Mouse (Mus musculus) gastrocnemius, postnatal 25 days (tissue): Measurements from ENCODE around the gene Ntf5. TPM values are rescaled to one million over a fixed set of nuclear protein-coding genes. Genes with fewer than 3 reads are reported as not detected.

ENCODE experiments used
- DNase-seq: peaks from one replicate; pipeline ENCODE4 v3.0.0; 2022
- total RNA-seq, 2 experiments: library from RNA; stranded (reverse); gene quantifications; 1 replicate in 1 of 2; 2 replicates in 1 of 2; pipeline ENCODE4 v1.2.3; 2021

Ntf5 gene
- total RNA-seq, 2 experiments from 2014 or later, result 3.9 to 6.6 TPM

DNA sequence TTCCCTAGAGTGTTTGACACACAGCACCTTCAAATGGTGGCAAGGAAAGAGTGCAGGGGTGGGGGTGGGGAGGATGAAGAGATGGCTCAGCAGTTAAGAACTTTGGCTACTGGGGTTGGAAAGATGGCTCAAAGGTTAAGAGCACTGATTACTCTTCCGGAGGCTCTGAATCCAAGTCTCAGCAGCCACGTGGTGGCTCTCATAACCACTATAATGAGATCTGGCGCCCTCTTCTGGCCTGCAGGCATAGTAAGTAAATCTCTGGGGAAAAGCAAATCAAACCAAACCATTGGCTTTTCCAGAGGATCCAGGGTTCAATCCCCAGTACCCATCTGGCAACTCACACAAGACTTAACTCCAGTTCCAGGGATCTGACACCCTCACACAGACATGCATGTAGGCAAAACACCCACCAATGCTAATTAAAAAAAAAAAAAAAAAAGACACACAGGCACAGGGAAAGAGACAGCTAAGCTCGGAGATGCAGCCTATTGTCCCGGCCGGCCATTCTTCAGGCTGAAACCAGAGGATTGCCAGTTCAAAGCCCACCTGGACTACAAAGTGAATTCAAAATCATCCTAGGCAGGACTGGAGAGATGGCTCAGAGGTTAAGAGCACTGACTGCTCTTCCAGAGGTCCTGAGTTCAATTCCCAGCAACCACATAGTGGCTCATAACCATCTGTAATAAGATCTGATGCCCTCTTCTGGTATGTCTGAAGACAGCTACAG lies 9.8 kb upstream of the Ntf5 start:
- DNase-seq, result no peak

DNA sequence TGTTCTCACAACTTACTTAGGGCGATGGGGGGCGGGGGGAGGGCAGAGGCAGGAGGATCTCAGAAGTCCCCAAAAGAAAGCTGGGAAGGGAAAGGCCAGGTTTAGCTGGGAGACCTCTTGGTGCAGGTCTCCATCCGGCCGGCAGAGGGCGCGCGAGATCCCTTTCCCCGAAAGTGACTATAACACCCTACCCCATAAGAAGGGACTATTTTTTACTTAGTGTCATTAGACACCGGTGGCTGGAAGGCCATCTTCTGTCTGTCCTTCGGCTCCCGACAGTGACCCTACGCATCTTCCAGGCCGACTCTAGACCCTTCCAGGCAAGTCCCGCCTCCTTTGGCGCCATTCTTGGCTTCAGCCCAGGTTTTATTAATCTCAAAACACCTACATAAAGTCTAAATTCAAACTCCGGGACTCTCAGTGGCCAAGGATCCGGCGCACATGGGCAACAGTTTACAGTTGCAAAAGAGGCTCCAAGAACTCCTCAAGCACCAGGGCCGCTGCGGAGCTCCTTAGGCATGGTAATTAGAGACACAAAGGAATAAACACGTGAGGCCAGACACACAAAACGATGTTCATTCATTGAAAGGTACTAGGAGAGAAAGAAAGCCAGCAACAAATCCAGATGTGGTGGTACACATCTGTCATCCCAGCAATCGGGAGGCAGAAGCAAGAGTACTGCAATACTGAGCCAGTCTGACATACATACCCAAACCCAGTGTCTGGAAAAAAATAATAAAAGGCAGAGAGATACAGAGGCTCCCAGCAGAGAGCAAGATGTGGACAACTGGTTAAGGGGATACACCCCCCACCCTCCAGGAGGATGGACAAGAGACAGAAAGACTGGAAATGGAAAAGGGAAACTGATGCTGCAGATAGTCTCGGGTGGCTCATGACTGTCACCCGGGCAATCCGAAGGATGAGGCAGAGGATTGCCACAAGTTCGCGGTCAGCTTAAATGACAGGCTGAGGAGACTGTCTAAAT lies 8.1 kb upstream of the Ntf5 start, which contains the start of gene Kcna7:
Gene Kcna7, plus strand, starts transcription at position 563 of the 985 bp plus-strand sequence.
- DNase-seq, result peak; percentile 77

DNA sequence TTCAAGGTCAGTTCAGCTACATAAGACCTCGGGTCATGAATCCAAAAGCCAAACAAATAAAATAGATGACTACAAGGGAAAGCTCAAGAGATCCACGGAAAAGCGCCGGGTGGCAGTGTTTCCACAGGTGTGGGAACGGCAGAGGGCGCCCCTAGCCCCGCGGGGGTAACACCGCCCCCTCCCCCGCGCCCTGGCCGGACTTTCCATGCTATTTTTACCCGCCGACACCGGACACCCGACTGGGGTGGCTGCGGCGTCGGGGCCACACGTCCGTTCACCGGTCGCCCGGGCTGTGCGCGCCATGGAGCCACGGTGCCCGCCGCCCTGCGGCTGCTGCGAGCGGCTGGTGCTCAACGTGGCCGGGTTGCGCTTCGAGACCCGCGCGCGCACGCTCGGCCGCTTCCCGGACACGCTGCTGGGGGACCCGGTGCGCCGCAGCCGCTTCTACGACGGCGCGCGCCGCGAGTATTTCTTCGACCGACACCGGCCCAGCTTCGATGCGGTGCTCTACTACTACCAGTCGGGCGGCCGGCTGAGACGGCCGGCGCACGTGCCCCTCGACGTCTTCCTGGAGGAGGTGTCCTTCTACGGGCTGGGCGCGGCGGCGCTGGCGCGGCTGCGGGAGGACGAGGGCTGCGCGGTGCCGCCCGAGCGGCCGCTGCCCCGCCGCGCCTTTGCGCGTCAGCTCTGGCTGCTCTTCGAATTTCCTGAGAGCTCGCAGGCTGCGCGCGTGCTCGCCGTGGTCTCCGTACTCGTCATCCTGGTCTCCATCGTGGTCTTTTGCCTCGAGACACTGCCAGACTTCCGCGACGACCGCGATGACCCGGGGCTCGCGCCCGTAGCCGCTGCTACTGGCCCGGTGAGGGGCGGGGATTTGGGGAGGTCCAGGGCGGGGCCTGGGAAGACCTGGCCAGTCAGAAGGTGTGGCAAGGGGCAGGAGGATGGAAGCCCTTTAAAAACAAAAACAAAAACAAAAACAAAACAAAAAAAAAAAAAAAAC lies 7.0 kb upstream of the Ntf5 start:
- peak; percentile 82 for DNase-seq

DNA sequence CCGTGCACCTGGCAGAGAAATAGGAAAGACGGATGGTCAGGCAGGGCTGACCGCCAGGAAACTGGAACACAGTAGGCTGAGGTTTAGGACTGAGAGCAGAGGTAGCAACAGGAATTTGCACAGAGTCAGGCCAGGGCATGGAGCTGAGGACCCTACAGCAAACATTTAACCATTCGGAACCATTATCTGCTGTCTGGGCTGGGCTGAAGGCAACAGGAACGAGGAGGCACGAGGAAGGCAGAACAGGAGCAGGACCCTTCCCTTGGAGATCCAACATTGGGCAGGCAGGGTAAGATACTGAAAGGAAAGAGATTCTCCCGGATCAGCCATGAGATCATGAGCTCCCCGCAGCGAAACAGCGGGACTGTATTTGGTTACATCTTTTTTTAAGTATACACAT lies 5.7 kb upstream of the Ntf5 start:
- DNase-seq, result no peak

DNA sequence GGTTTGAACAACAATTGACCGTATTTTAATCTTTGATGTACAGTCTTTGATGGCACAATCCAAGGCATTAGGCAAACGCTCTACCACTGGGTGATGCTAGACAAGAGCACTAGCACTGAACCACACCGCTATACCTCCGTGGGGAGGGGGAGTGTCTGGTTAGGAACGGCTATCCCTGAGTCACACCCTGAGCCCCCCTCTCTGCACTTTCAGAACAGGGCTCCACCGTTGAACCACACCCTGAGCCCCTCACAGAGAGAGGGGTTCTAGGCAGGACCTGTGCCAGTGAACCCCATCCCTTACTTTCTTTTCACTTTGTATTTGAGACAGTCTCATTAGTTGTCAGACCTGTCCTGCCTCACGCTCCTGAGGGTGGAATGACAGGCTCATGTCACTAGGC lies 5.1 kb upstream of the Ntf5 start:
- DNase-seq, result no peak

DNA sequence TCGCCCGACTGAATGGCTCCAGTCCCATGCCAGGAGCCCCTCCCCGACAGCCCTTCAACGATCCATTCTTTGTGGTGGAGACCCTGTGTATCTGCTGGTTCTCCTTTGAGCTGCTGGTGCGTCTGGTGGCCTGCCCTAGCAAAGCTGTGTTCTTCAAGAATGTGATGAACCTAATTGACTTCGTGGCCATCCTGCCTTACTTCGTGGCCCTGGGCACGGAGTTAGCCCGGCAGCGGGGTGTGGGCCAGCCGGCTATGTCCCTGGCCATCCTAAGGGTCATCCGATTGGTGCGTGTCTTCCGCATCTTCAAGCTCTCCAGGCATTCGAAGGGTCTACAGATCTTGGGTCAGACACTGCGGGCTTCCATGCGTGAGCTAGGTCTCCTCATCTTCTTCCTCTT lies 4.5 kb upstream of the Ntf5 start:
- no peak for DNase-seq

DNA sequence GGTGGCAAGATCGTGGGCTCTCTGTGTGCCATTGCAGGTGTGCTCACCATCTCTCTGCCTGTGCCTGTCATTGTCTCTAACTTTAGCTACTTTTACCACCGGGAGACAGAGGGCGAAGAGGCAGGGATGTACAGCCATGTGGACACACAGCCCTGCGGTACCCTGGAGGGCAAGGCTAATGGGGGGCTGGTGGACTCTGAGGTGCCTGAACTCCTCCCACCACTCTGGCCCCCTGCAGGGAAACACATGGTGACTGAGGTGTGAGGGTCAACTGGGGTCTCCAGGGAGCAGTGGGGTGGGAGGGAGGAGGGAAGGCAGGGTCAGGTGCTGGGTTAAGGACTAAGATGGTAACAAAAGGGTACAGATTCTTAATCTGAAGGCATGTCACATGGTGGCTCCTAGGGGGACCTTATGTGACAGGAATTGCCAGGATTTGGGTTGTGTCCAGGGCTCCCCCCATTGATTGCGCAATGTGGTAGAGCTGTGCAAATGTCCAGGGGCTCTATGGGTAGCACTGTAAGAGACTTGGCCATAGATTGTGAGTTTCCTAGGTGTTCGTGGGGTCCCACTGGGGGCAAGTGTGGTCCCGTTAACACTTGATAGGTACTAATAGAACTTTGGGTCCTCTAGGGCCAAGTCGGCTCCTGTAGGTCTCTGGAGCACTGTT lies 3.9 kb upstream of the Ntf5 start:
- no peak for DNase-seq

DNA sequence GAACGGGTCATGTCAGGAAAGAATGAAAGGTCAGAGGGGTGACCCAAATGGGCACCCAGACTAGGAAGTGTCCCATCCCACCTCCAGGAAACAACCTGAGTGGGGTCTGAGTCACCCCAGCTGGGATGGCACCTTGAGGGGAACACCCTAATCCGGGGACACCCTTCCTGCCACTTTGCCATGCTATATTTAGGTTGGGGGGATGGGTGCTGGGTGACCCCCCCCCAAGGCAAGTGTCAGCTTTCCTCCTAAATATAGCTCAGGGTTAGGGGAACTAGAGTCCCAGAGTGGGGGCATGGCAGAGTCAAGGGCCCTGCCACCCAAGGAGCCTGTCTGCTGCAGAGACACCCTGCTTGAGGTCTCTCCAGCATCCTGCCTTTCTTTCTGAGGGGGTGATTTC lies 1.1 kb upstream of the Ntf5 start:
- peak; percentile 78 for DNase-seq

DNA sequence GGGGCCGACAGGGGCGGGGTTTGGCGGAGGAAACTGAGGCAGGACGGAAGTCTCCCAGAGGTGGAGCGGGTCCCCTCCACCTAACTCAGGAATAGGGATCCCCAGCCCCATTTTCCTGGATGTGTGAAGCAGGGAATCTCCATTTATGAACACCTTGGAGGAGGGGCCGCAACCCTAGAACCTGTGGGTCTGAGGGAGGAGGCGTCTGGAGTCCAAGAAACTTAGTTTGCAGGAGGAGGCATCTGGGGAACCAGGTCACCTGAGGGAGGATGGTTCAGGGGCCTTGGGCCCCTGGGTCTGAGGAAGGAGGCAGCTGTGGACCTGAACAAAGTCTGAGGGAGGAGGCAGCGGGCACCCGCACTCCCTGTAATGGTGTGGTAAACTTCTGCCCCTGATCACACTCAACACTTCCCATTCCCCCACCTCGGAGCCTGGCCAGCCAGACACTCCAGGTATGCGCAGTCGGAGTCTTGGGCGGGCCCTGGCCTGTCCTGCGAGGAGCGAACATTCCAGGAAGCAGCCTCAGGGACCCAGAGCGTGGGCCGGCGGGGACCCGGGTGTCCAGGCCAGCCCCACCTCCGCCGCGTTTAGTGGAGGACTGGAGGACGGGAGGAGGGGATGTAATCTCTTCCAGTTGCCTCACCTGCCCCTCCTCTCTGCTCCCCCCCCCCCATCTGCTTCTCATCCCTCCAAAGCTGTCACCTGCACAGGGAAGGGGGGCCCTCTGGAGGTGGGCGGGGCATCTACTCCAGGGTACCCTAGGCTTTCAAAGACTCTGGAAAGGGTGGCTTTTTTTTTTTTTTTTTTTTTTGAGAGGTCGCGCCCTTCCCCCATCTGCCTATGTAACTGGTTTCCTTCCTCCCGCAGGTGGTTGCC lies 607 bp downstream of the Ntf5 start:
- DNase-seq, result no peak

DNA sequence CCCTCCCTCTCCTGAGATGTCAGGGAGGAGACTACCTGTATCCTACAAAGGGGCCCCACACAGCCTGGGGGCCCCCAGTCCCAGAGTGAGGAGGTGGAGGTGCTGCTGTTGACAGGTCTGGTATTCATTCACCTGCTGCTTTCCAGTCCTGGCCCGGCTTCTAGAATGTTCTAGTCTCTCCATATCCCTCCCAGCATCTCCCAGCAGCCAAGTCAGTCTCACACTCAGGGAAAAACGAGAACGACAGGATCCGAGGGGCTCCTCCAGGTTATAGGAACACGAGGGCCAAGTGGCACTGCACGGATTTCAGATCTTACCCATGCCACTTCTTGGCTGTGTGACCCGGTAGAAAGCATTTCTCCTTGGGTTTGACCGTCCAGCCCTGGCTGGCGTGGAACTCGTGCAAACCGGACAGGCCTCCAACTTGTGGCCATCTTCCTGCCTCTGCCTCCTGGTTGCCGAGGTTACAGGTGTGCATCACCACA lies 1.3 kb downstream of the Ntf5 start:
- DNase-seq, result no peak

DNA sequence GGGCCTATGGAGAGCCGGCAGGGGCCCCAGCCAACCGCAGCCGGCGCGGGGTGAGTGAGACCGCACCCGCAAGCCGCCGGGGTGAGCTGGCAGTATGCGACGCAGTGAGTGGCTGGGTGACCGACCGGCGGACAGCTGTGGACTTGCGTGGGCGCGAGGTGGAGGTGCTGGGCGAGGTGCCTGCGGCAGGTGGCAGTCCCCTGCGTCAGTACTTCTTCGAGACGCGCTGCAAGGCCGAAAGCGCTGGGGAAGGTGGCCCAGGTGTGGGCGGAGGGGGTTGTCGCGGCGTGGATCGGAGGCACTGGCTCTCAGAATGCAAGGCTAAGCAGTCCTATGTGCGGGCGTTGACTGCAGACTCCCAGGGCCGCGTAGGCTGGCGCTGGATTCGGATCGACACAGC lies 2.1 kb downstream of the Ntf5 start:
- DNase-seq, result no peak

DNA sequence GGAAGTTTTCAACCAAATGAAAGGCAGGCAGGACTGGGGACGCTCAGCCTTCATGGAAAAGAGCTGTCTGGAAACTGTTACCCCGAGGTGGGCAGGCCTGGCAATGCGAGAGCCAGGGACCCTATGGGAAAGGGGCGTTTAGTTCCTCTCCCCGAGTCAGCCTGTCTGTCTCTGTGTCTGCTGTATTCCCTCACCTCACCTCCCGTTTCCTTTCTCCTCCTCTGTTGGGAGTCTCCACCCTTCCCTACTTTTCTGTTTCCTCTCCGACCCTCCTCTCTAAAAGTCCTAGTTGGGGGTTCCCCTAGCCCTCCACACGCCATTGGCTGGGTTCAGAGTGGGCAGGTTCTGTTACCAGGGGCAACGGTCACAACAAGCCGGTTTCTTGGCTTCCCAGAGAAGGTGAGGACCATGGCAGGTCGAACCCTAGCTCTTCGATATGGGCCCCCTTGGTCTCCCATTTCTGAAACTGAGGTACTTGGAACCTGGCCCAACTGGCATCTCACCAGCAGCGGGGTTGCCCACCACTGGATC lies 4.5 kb downstream of the Ntf5 start:
- no peak for DNase-seq

DNA sequence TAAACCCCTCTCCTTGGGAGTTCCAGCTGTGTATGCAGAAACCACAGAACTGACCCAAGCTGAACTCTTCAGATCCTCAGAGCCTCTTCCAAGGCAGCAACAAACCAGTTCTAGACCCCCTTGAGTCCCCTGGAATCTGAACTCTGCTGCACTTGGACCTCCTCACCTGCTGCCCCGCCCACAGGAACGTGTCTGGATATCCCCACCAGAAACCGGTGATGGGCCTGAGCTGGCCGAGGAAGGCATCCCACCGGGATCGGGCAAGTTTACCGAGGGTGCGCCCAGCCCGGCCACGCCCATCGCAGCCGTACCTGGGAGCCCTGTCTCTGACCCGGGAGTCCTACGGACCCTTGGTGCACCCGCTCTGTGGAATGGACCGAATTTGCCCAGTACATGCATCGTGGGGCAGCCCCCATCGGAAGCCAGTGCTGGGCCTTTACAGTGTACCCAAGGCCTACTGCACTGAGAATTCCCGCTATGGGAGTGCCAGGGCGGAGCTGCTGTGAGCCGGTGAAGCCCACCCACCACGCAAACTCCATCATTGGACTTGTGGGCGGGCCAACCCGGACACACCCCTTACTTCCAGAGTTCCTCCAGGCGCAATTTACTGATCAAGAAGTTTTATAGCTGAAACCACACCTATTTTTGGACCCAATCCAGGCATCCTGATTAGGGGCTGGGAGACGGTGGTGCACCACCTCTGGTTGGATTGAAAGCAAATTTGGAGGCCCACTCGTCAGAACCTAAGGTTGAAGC lies 6.5 kb downstream of the Ntf5 start:
- no peak for DNase-seq

DNA sequence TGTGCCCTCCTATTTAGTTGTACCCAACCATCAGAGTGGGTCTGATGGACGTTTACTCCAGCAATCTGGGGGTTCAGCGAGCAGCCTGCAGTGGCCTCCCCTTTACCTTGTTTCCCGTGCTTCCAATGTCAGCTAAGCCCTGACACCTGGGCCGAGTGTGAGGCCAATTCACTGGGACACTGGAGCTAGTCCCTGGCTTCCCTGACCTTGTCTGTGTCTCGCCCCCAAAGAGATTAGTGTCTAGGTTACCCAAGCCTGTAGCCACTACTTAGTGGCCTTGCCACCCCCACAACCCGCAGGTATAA lies 7.1 kb downstream of the Ntf5 start, which contains the start of gene Lhb:
Gene Lhb, plus strand, starts transcription at position 206 of the 305 bp plus-strand sequence.
- DNase-seq, result no peak

DNA sequence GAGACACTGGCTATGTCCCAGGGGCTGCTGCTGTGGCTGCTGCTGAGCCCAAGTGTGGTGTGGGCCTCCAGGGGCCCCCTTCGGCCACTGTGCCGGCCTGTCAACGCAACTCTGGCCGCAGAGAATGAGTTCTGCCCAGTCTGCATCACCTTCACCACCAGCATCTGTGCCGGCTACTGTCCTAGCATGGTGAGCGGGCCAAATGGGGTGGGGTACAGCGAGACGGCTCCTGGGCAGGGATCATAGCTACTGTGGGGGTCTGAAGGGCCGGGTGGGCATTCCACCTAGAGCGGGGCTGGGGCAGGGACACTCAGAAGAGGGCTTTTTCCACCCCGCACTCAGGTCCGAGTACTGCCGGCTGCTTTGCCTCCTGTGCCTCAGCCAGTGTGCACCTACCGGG lies 7.7 kb downstream of the Ntf5 start:
- no peak for DNase-seq

DNA sequence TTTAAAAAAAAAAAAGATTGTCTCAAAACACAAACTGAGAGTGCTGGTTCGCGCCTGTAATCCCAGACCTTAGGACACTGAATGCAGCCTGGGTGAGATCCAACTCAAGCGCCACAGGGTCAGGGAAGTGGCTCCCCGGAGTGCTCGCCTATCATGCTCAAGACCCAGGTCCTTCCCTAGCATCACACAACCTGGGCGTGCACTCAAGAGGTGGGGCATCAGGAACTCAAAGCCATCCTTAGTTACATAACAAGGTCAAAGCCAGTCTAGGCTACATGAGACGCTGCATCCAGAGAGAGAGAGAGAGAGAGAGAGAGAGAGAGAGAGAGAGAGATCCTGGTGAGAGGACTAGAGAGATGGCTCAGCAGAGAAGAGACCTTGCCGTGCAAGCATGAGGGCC lies 13.1 kb downstream of the Ntf5 start:
- DNase-seq, result peak; percentile 43

DNA sequence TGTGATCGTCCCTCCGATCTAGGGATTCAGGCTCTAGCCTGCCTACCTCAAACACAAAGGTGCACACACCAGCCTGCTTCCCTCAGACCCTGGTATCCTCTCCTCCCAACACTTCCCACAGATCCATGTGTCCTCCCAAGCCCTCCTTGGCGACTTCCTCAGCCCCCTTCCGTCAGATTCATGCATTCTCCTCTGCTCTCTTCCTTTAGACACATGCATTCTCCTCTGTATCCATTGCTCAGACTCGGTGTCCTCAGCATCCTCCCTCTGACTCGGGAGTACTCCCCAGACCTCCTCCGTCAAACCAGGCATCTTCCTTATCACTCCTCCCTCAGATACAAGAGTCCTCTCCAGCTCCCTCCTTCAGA lies 20.3 kb downstream of the Ntf5 start:
- no peak for DNase-seq

DNA sequence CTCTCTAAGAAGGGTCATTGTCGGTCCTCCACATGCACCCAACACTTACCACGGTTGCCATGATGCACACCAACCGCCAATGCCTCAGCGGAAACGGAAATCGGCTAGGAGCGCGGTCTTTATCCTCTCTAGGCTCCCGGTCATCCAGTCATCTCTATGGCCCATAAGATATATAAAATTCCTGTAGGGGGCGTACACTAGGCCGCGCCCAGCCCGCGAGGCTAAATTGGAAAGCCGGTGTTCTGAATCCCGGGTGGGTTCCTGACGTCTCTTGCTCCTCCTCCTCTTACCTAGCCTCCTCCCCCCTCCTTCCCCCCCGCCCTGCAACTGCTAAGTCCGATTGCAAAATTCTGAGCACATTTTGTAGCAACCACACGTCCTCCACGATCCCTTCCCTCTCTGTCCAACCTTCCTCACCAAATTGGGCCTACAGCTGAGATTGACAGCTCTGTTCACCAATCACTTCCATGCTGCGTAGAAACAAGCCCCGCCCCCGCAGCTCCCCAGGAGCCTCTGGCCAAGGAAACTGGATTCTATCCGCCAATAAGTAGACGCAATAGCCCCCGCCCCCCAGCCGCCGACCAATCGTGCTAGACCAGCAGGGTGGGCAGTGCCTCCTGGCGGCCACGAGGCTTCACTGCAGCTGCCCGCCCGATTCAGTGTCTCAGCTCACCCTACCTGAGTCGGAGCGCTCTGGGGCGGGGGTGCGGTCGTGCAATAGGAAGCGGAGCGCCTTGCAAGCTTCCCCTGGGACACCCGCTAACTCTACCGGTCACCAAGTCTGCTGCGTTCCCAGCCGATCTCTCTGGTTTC lies 20.9 kb downstream of the Ntf5 start, which contains the start of gene Gys1:
Gene Gys1, plus strand, starts transcription at position 642 of the 813 bp plus-strand sequence.
- DNase-seq, result peak; percentile 100
